Mouse (Mus musculus): ENCODE data around the gene Eipr1.

GRCm38 (mm10) chr12:28734271-28734670 is 17.3 kb upstream of the Eipr1 start:
- TF ChIP-seq CTCF (IDR thresholded peaks at IDR 0.05; ENCODE audit: control insufficient read depth, insufficient read depth, insufficient replicate concordance, low read depth, low read length): no peak
- no peak for TF ChIP-seq POLR2A (IDR thresholded peaks at IDR 0.05; ENCODE audit: control insufficient read depth, low read depth, low read length)

Measured in testis, adult 2 months (tissue).